Mouse (Mus musculus): ENCODE data around the gene Yeats4. TPM values are rescaled to one million over a fixed set of nuclear protein-coding genes. Genes with fewer than 3 reads are reported as not detected.

Yeats4 gene
- polyA plus RNA-seq, 1 experiment from 2014 or later: 148 TPM

DNA sequence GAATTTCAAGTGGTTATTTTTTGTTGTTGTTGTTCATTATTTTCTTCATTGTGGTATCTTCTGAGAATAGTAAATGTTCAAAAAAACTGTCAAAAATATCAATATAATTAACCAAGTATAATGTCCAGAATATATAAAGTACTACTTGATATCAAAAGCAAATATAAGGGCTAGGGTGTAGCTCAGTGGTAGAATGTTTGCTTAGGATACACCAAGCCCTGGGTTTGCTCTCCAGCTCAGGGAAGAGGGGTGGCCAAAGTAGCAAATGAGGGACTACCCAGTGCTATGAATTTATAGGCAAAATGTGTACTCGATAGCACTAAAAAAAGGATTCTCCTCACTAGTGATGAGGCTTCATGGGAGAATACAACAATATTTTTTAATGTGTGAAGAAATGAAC, 51.2 kb downstream of the Yeats4 start:
- no peak overlapping the region for H3K9ac ChIP-seq (replicated peaks; ENCODE audit: low read length)
- no peak overlapping the region for H3K4me2 ChIP-seq (ENCODE audit: low read depth, low read length)
- no peaks in the 10 kb centered on the region for H3K27me3 ChIP-seq (ENCODE audit: control insufficient read depth, insufficient read depth, low read length)
- DNase-seq (ENCODE audit: low spot score) (no peak), ATAC-seq (replicated peaks; ENCODE audit: insufficient number of reproducible peaks, low FRiP score, low TSS enrichment, low read depth) (no peak)
- no peaks in the 10 kb centered on the region for H3K9me3 ChIP-seq (replicated peaks; ENCODE audit: control insufficient read depth, low read length)
- 94% methylated on average over 1 of the region's 1 CpGs for WGBS
- no peaks in the 10 kb centered on the region for H3K4me1 ChIP-seq (ENCODE audit: control insufficient read depth, insufficient read depth, low read length)
- H3K36me3 ChIP-seq (replicated peaks; ENCODE audit: control insufficient read depth, insufficient read depth, low read depth, low read length): no peaks in the 10 kb centered on the region
- H3K4me3 ChIP-seq (ENCODE audit: low read depth, low read length): no peak overlapping the region
- H3K27ac ChIP-seq (replicated peaks; ENCODE audit: low read depth, low read length): no peak overlapping the region

DNA sequence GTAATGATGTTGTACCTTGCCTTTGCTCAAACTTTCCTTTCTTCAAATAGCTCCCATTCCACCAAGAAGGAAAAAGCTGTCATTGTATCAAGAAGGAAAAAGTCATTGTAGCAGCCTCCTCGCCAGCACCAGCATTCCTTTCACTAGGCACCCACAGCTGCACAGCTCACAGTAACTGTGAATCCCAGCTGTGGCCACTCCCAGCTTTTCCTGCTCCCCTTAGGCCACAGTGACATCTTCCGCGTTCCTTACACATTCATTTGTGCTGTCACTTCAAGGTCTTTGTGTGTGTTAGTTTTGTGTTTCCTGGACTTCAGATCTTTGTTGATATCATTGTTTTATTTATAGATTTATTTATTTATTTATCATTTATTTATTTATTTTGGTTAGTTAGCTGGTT, 52.2 kb downstream of the Yeats4 start:
- no peak overlapping the region for H3K9ac ChIP-seq (replicated peaks; ENCODE audit: low read length)
- no peaks in the 10 kb centered on the region for H3K9me3 ChIP-seq (replicated peaks; ENCODE audit: control insufficient read depth, low read length)
- H3K4me2 ChIP-seq (ENCODE audit: low read depth, low read length): no peak overlapping the region
- no peak for ATAC-seq (replicated peaks; ENCODE audit: insufficient number of reproducible peaks, low FRiP score, low TSS enrichment, low read depth)
- no peaks in the 10 kb centered on the region for H3K27me3 ChIP-seq (ENCODE audit: control insufficient read depth, insufficient read depth, low read length)
- no peaks in the 10 kb centered on the region for H3K36me3 ChIP-seq (replicated peaks; ENCODE audit: control insufficient read depth, insufficient read depth, low read depth, low read length)
- WGBS: 34% methylated on average over 3 of the region's 3 CpGs
- H3K27ac ChIP-seq (replicated peaks; ENCODE audit: low read depth, low read length): no peak overlapping the region
- no peak for DNase-seq (ENCODE audit: low spot score)
- H3K4me1 ChIP-seq (ENCODE audit: control insufficient read depth, insufficient read depth, low read length): no peaks in the 10 kb centered on the region
- no peak overlapping the region for H3K4me3 ChIP-seq (ENCODE audit: low read depth, low read length)

DNA sequence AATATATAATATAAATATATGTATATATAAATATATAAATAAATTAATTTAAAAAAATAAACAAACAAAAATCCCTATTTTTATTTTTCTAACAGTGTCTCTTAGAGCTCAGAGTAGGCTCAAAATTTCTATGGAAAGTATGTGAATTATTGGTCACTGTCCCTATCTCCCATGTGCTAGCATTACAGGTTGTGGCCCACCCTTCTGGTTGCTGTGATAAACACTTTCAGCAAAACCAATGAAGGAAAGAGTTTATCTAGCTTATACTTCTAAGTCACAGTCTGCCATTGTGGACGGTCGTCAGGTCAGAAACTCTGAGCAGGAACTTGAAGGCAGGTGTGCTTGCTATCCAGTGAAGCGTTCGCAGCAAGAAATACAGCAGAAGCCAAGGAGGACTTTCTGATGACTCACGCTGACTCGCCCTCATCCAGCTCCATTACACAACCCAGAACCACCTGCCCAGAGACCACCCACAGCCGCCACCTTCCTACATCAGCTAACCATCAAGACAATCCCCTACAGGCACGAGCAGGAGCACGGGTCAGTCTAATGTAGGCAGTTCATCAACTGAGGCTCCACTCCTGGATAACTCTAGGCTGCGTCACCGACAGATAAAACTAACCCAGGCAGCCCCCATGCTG, 57.4 kb downstream of the Yeats4 start:
- H3K27me3 ChIP-seq (ENCODE audit: control insufficient read depth, insufficient read depth, low read length): no peaks in the 10 kb centered on the region
- ATAC-seq (replicated peaks; ENCODE audit: insufficient number of reproducible peaks, low FRiP score, low TSS enrichment, low read depth) (no peak), DNase-seq (ENCODE audit: low spot score) (no peak)
- no peak overlapping the region for H3K27ac ChIP-seq (replicated peaks; ENCODE audit: low read depth, low read length)
- no peak overlapping the region for H3K9ac ChIP-seq (replicated peaks; ENCODE audit: low read length)
- H3K9me3 ChIP-seq (replicated peaks; ENCODE audit: control insufficient read depth, low read length): no peaks in the 10 kb centered on the region
- 89% methylated on average over 11 of the region's 11 CpGs for WGBS
- H3K4me3 ChIP-seq (ENCODE audit: low read depth, low read length): no peak overlapping the region
- H3K4me2 ChIP-seq (ENCODE audit: low read depth, low read length): no peak overlapping the region
- no peaks in the 10 kb centered on the region for H3K36me3 ChIP-seq (replicated peaks; ENCODE audit: control insufficient read depth, insufficient read depth, low read depth, low read length)
- no peaks in the 10 kb centered on the region for H3K4me1 ChIP-seq (ENCODE audit: control insufficient read depth, insufficient read depth, low read length)

Other genes starting within 250 kb of the Yeats4 start
- 0.20 and 0.32 TPM in 2 replicates for gene Best3, start 238.2 kb downstream of the Yeats4 start, polyA plus RNA-seq (2014; fragmentation: Nextera tagmentation; extraction: Ambion mirVana)
- gene Lrrc10, start 179.2 kb downstream of the Yeats4 start, polyA plus RNA-seq (2014; fragmentation: Nextera tagmentation; extraction: Ambion mirVana): 0.33 TPM in 1 of 2 replicates, not detected in the other
- gene Cct2, start 160.7 kb downstream of the Yeats4 start, polyA plus RNA-seq (2014; fragmentation: Nextera tagmentation; extraction: Ambion mirVana): 379 and 384 TPM in 2 replicates
- 25.5 and 28.2 TPM in 2 replicates for gene Frs2, start 76.0 kb downstream of the Yeats4 start, polyA plus RNA-seq (2014; fragmentation: Nextera tagmentation; extraction: Ambion mirVana)
- gene 9530003J23Rik, start 14.2 kb upstream of the Yeats4 start, polyA plus RNA-seq (2014; fragmentation: Nextera tagmentation; extraction: Ambion mirVana): not detected in 2 replicates
- 17.2 and 18.2 TPM in 2 replicates for gene Lyz2, start 57.8 kb upstream of the Yeats4 start, polyA plus RNA-seq (2014; fragmentation: Nextera tagmentation; extraction: Ambion mirVana)
- not detected in 2 replicates for gene Lyz1, start 68.4 kb upstream of the Yeats4 start, polyA plus RNA-seq (2014; fragmentation: Nextera tagmentation; extraction: Ambion mirVana)
- gene Cpsf6, start 155.5 kb upstream of the Yeats4 start, polyA plus RNA-seq (2014; fragmentation: Nextera tagmentation; extraction: Ambion mirVana): 212 and 223 TPM in 2 replicates

All from embryonic facial prominence, embryonic 11.5 days (tissue).